Mouse (Mus musculus) midbrain, postnatal 0 days (tissue): ENCODE results near the gene Ephb1. TPM values are rescaled to one million over a fixed set of nuclear protein-coding genes. Genes with fewer than 3 reads are reported as not detected.

Experiments used
- ATAC-seq: fragments of 200-750 bp; cut with Nextera tagmentation; 2 replicates; pipeline ENCODE4 v1.8.0; 2017; ENCODE audit warnings: moderate number of reproducible peaks, mild to moderate bottlenecking, moderate TSS enrichment, moderate library complexity; ENCODE audit not compliant: low FRiP score
- DNase-seq: peaks from one replicate; pipeline ENCODE4 v3.0.0-alpha.2; 2015; ENCODE audit warnings: low spot score
- H3K27ac ChIP-seq: fragments of 300-500 bp; sonication (generic); 2 replicates; pipeline ENCODE4 v1.5.1; 2014; ENCODE audit warnings: low read depth, mild to moderate bottlenecking, low read length, mixed read lengths
- H3K27me3 ChIP-seq: fragments of 300-500 bp; sonication (generic); 2 replicates; pipeline ENCODE4 v1.6.1; 2014; ENCODE audit warnings: low read length, control low read depth, mixed read lengths; ENCODE audit not compliant: insufficient read depth
- H3K36me3 ChIP-seq: fragments of 300-500 bp; sonication (generic); 2 replicates; pipeline ENCODE4 v1.6.1; 2014; ENCODE audit warnings: low read length, control low read depth, mixed read lengths; ENCODE audit not compliant: insufficient read depth
- H3K4me1 ChIP-seq: fragments of 300-500 bp; sonication (generic); 2 replicates; pipeline ENCODE4 v1.6.1; 2014; ENCODE audit warnings: mild to moderate bottlenecking, control low read depth, antibody characterized with exemption, low read length, mixed read lengths; ENCODE audit not compliant: insufficient read depth
- H3K4me2 ChIP-seq: fragments of 300-500 bp; sonication (generic); 2 replicates; pipeline ENCODE4 v1.6.1; 2014; ENCODE audit warnings: low read depth, mild to moderate bottlenecking, low read length, mixed read lengths; ENCODE audit not compliant: poor library complexity, severe bottlenecking
- H3K4me3 ChIP-seq: fragments of 300-500 bp; sonication (generic); 2 replicates; pipeline ENCODE4 v1.5.1; 2014; ENCODE audit warnings: low read depth, mild to moderate bottlenecking, low read length, moderate library complexity
- H3K9ac ChIP-seq: fragments of 300-500 bp; sonication (generic); replicated peaks from 2 replicates; pipeline ENCODE4 v1.6.1; 2014; ENCODE audit warnings: mild to moderate bottlenecking, low read length, moderate library complexity, mixed read lengths; ENCODE audit not compliant: poor library complexity, severe bottlenecking
- H3K9me3 ChIP-seq: fragments of 300-500 bp; sonication (generic); 2 replicates; pipeline ENCODE4 v1.6.1; 2016; ENCODE audit warnings: low read length, control low read depth
- CTCF ChIP-seq: IDR thresholded peaks from 2 replicates; pipeline ENCODE4 v1.5.1; 2016; ENCODE audit warnings: antibody characterized with exemption, mild to moderate bottlenecking
- WGBS: fragments of 180-500 bp; shearing (Covaris S2); extraction: QIAGEN DNeasy Blood & Tissue Kit; methylation state at CpG from one replicate; pipeline ENCODE4 v1.1.7; 2014; 5-methylcytosine and 5-hydroxymethylcytosine counted together
- polyA plus RNA-seq: library from polyadenylated mRNA; unstranded; fragments of >200 nt; fragmentation: Nextera tagmentation; extraction: Ambion mirVana; gene quantifications from 2 replicates; pipeline ENCODE4 v1.2.1, GENCODE M21; 2015
- total RNA-seq: library from RNA; depleted of rRNA; stranded (reverse); fragments of >200 nt; gene quantifications from 2 replicates; pipeline ENCODE4 v1.2.3, GENCODE M21; 2014

Gene Ephb1
- total and polyA plus RNA-seq, 2 experiments from 2014 or later = 69.4 to 85.9 TPM

DNA sequence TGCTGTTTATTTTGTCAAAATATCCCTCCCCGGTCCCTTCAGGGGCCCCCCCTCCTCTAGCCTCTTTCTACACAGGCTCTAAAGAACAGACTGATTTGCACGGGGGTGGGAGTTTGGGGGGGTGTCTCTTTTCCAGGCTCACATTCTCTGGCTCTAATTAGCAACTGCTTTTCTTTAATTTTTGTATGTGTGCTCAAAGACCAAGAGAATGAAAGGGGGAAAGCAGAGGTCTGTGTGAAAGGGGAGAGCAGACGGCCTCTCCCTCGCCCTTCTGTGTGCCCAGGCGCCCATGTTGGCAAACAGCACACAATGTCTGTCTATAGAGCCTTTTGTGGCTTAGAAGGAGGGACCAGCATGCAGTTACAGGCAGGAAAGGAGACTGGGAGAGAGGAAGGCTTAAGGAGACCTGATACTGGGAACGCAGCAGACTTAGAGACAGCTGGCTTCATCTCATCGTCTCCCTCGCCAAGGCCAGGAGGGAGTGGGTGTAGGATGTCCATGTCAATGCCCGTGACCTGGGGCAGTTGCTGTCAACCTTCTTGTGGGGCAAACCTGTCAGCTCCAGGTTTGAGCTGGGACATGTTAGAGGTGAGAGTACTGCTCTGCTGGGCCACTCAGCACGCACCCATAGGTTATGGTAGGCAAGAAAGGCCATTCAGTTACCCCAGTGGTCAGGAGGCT, 172.5 kb downstream of the Ephb1 start:
- no peak overlapping the region for H3K4me2 ChIP-seq
- H3K36me3 ChIP-seq = no peaks in the 10 kb centered on the region
- no peaks in the 10 kb centered on the region for H3K27me3 ChIP-seq
- H3K4me3 ChIP-seq = no peak overlapping the region
- no peak overlapping the region; the same call in 1 of the 2 replicates for H3K9ac ChIP-seq
- peak; percentile 30 for DNase-seq
- ATAC-seq = no peak
- WGBS = 42% methylated on average over 10 of the region's 10 CpGs
- TF ChIP-seq CTCF = no peak
- no peaks in the 10 kb centered on the region for H3K9me3 ChIP-seq
- peak overlapping the region; percentile 43; the same call in 1 of the 2 replicates for H3K27ac ChIP-seq
- H3K4me1 ChIP-seq = peaks cover 3% of the 10 kb centered on the region; the same call in 1 of the 2 replicates

- Histone ChIP-seq H3K4me1 (peaks cover 3% of the 10 kb centered on the region; the same call in 1 of the 2 replicates), H3K4me3 (no peak overlapping the region), H3K9me3 (no peaks in the 10 kb centered on the region), H3K9ac (no peak overlapping the region), H3K27me3 (no peaks in the 10 kb centered on the region), H3K27ac (0 out of 2 replicates have a peak overlapping the region, but pooled peaks have one; percentile 7), H3K4me2 (no peak overlapping the region), H3K36me3 (no peaks in the 10 kb centered on the region)
- no peak for ATAC-seq
- no peak for DNase-seq
- 29% methylated on average over 3 of the region's 3 CpGs for WGBS
- no peak for TF ChIP-seq CTCF
These were observed 173.2 kb downstream of the Ephb1 start for GRCm38 (mm10) chr9:102181276-102181675.

- H3K27ac ChIP-seq = no peak overlapping the region
These were observed 174.0 kb downstream of the Ephb1 start for GRCm38 (mm10) chr9:102180486-102180885.

GRCm38 (mm10) chr9:102180070-102180469, 174.4 kb downstream of the Ephb1 start:
- H3K27ac ChIP-seq = no peak overlapping the region
- ATAC-seq (no peak), DNase-seq (no peak)
- no peak for TF ChIP-seq CTCF
- H3K4me1 ChIP-seq = peaks cover 3% of the 10 kb centered on the region; the same call in 1 of the 2 replicates
- no peak overlapping the region for H3K9ac ChIP-seq
- WGBS = 81% methylated on average over 2 of the region's 2 CpGs
- H3K4me2 ChIP-seq = no peak overlapping the region
- H3K4me3 ChIP-seq = no peak overlapping the region
- no peaks in the 10 kb centered on the region for H3K36me3 ChIP-seq
- no peaks in the 10 kb centered on the region for H3K9me3 ChIP-seq
- H3K27me3 ChIP-seq = no peaks in the 10 kb centered on the region

More at GRCm38 (mm10) chr9:102180486-102180885, 174.0 kb downstream of the Ephb1 start:
- Histone ChIP-seq H3K27me3 (no peaks in the 10 kb centered on the region), H3K4me2 (no peak overlapping the region), H3K36me3 (no peaks in the 10 kb centered on the region), H3K4me3 (no peak overlapping the region), H3K9me3 (no peaks in the 10 kb centered on the region), H3K9ac (no peak overlapping the region), H3K4me1 (peaks cover 3% of the 10 kb centered on the region; the same call in 1 of the 2 replicates)
- WGBS = 47% methylated on average over 2 of the region's 2 CpGs
- ATAC-seq = no peak
- DNase-seq = no peak
- no peak for TF ChIP-seq CTCF

DNA sequence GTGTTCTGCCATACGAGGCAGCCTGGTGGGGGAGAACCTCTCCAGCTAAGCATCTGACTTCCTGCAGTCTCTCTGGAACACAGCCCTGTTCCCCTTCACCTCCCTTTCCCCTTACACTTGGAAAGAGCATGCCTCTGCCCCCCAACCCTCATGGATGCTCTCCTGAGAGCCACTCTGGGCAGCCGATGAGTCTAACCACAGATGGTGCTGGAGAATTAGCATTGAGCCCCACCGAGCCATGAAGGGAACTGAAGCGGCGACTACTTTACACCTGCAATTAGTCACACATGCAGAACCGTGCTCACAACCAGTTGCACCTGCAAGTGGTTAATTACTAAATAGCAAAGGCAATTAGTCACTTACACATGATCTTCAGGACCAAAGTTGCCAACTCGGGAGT, 184.8 kb downstream of the Ephb1 start:
- H3K27ac ChIP-seq = no peak overlapping the region
- H3K27me3 ChIP-seq = no peaks in the 10 kb centered on the region
- H3K9me3 ChIP-seq = no peaks in the 10 kb centered on the region
- WGBS = 71% methylated on average over 7 of the region's 7 CpGs
- no peak overlapping the region for H3K4me2 ChIP-seq
- no peak overlapping the region for H3K4me3 ChIP-seq
- DNase-seq (peak; percentile 51), ATAC-seq (no peak)
- H3K4me1 ChIP-seq = no peaks in the 10 kb centered on the region
- H3K9ac ChIP-seq = no peak overlapping the region
- no peak for TF ChIP-seq CTCF
- H3K36me3 ChIP-seq = no peaks in the 10 kb centered on the region

- WGBS = 76% methylated on average over 3 of the region's 3 CpGs
- TF ChIP-seq CTCF = no peak
These were observed 198.6 kb downstream of the Ephb1 start for GRCm38 (mm10) chr9:102155876-102156275.

More at GRCm38 (mm10) chr9:102155876-102156275, 198.6 kb downstream of the Ephb1 start:
- Histone ChIP-seq H3K4me3 (no peak overlapping the region), H3K27ac (no peak overlapping the region), H3K9me3 (no peaks in the 10 kb centered on the region), H3K27me3 (no peaks in the 10 kb centered on the region), H3K36me3 (peaks cover 5% of the 10 kb centered on the region), H3K4me2 (no peak overlapping the region), H3K9ac (no peak overlapping the region), H3K4me1 (no peaks in the 10 kb centered on the region)
- DNase-seq (no peak), ATAC-seq (no peak)
